Comparison of ENCODE assay signal across 9 mouse cellular contexts in genomic region chr17:28517441-28517955, GRCm38 (mm10). TPM values are rescaled to one million over a fixed set of nuclear protein-coding genes. Genes with fewer than 3 reads are reported as not detected.
DNase-seq lines count a peak whose midpoint lies in the region; ATAC-seq lines count a peak whose summit lies in the region.
"Had no signal": no experiment of that assay in that cellular context is flagged by ENCODE, and none has a peak within 500 bp of the region (broad histone marks: within the 10 kb centered on the region; RNA-seq: fewer than 3 reads in every experiment).

Gene Fkbp5 (minus strand): TSS chr17:28517527.

- ATAC-seq in common myeloid progenitor, adult 5-6 weeks (replicated peaks; ENCODE audit: low read depth, poor library complexity, severe bottlenecking): no peak
- ATAC-seq in granulocyte monocyte progenitor cell, adult 5-6 weeks (replicated peaks; ENCODE audit: poor library complexity, severe bottlenecking): no peak
- peak; percentile 19 for ATAC-seq in intestine, embryonic 15.5 days
- no peak for ATAC-seq in limb, embryonic 12.5 days (ENCODE audit: insufficient number of reproducible peaks, insufficient read depth, low FRiP score, low TSS enrichment, low read depth)
- peak; percentile 19; the same call in 1 of the 2 replicates for ATAC-seq in midbrain, embryonic 11.5 days (ENCODE audit: low FRiP score)
- ATAC-seq in stomach, embryonic 14.5 days (ENCODE audit: insufficient number of reproducible peaks, insufficient read depth, low FRiP score, low read depth): peak; percentile 54; the same call in 1 of the 2 replicates

- H3K9ac ChIP-seq in intestine, embryonic 15.5 days: peak within 1 kb of the TSS; percentile 56
- H3K9ac ChIP-seq in limb, embryonic 12.5 days (replicated peaks): peak within 1 kb of the TSS; percentile 66
- H3K9ac ChIP-seq in midbrain, embryonic 11.5 days (ENCODE audit: low read length): peak within 1 kb of the TSS; percentile 70
- H3K9ac ChIP-seq in stomach, embryonic 14.5 days (replicated peaks; ENCODE audit: low read depth, low read length): peak within 1 kb of the TSS; percentile 46

- H3K4me2 ChIP-seq in intestine, embryonic 15.5 days (replicated peaks): peak within 1 kb of the TSS; percentile 96
- peak within 1 kb of the TSS; percentile 90 for H3K4me2 ChIP-seq in limb, embryonic 12.5 days
- peak within 1 kb of the TSS; percentile 83 for H3K4me2 ChIP-seq in midbrain, embryonic 11.5 days
- H3K4me2 ChIP-seq in stomach, embryonic 14.5 days (replicated peaks; ENCODE audit: low read depth, low read length): peak within 1 kb of the TSS; percentile 88

- H3K4me1 ChIP-seq in intestine, embryonic 15.5 days (replicated peaks): peaks cover 44% of the 10 kb centered on the region
- H3K4me1 ChIP-seq in limb, embryonic 12.5 days (replicated peaks): peaks cover 33% of the 10 kb centered on the region
- H3K4me1 ChIP-seq in midbrain, embryonic 11.5 days (ENCODE audit: control insufficient read depth, insufficient read depth, low read length): peaks cover 18% of the 10 kb centered on the region
- H3K4me1 ChIP-seq in stomach, embryonic 14.5 days (ENCODE audit: control insufficient read depth, insufficient read depth, low read length): peaks cover 19% of the 10 kb centered on the region; the same call in 1 of the 2 replicates

- no peaks in the 10 kb centered on the region for H3K9me3 ChIP-seq in intestine, embryonic 15.5 days
- no peaks in the 10 kb centered on the region for H3K9me3 ChIP-seq in limb, embryonic 12.5 days
- no peaks in the 10 kb centered on the region for H3K9me3 ChIP-seq in midbrain, embryonic 11.5 days (ENCODE audit: control insufficient read depth, low read length)
- H3K9me3 ChIP-seq in stomach, embryonic 14.5 days (ENCODE audit: control insufficient read depth, low read depth, low read length): no peaks in the 10 kb centered on the region

- H3K27ac ChIP-seq in intestine, embryonic 15.5 days: peak within 1 kb of the TSS; percentile 90
- H3K27ac ChIP-seq in limb, embryonic 12.5 days: peak within 1 kb of the TSS; percentile 74
- no peak within 1 kb of the TSS for H3K27ac ChIP-seq in midbrain, embryonic 11.5 days (ENCODE audit: low read depth, low read length)
- H3K27ac ChIP-seq in stomach, embryonic 14.5 days (ENCODE audit: low read length): peak within 1 kb of the TSS; percentile 80
- H3K27ac ChIP-seq: macrophage had no signal

- H3K36me3 ChIP-seq in intestine, embryonic 15.5 days: no peaks in the 10 kb centered on the region
- H3K36me3 ChIP-seq in limb, embryonic 12.5 days: no peaks in the 10 kb centered on the region
- H3K36me3 ChIP-seq in midbrain, embryonic 11.5 days (ENCODE audit: control insufficient read depth, insufficient read depth, low read length): no peaks in the 10 kb centered on the region
- no peaks in the 10 kb centered on the region for H3K36me3 ChIP-seq in stomach, embryonic 14.5 days (ENCODE audit: control insufficient read depth, insufficient read depth, low read length)

- peak; percentile 58 for DNase-seq in cerebellum, adult 11-12 months
- DNase-seq in cerebellum, adult 8-10 months: no peak
- DNase-seq in midbrain, embryonic 11.5 days (ENCODE audit: low spot score, missing footprints): peak; percentile 92

- 12% methylated on average over 16 of the region's 16 CpGs for WGBS in intestine, embryonic 15.5 days
- 2% methylated on average over 16 of the region's 16 CpGs for WGBS in limb, embryonic 12.5 days
- 2% methylated on average over 16 of the region's 16 CpGs for WGBS in midbrain, embryonic 11.5 days
- 3% methylated on average over 16 of the region's 16 CpGs for WGBS in stomach, embryonic 14.5 days

- peak within 1 kb of the TSS; percentile 46 for H3K4me3 ChIP-seq in intestine, embryonic 15.5 days (replicated peaks)
- peak within 1 kb of the TSS; percentile 48 for H3K4me3 ChIP-seq in limb, embryonic 12.5 days (replicated peaks)
- H3K4me3 ChIP-seq in midbrain, embryonic 11.5 days (ENCODE audit: low read depth, low read length): peak within 1 kb of the TSS; percentile 46
- peak within 1 kb of the TSS; percentile 36 for H3K4me3 ChIP-seq in stomach, embryonic 14.5 days (ENCODE audit: low read depth, low read length)

- no peaks in the 10 kb centered on the region for H3K27me3 ChIP-seq in intestine, embryonic 15.5 days (replicated peaks)
- peaks cover 45% of the 10 kb centered on the region for H3K27me3 ChIP-seq in limb, embryonic 12.5 days
- H3K27me3 ChIP-seq in midbrain, embryonic 11.5 days (ENCODE audit: control insufficient read depth, insufficient read depth, low read length): peaks cover 25% of the 10 kb centered on the region
- no peaks in the 10 kb centered on the region for H3K27me3 ChIP-seq in stomach, embryonic 14.5 days (ENCODE audit: control insufficient read depth, insufficient read depth, low read length)

RNA-seq across cellular contexts. Expression of gene Fkbp5, which starts in this region (rescaled TPM):
- total RNA-seq in common myeloid progenitor, adult 5-6 weeks (2017): 35.0 and 49.6 TPM in 2 replicates
- 49.1 and 63.7 TPM in 2 replicates for total RNA-seq in granulocyte monocyte progenitor cell, adult 5-6 weeks (2014; fragmentation: Nextera tagmentation)
- total RNA-seq in granulocyte monocyte progenitor cell, adult 5-6 weeks (2017): 40.8 and 53.1 TPM in 2 replicates
- 25.9 and 26.6 TPM in 2 replicates for polyA plus RNA-seq in intestine, embryonic 15.5 days (2015; fragmentation: Nextera tagmentation; extraction: Ambion mirVana)
- 36.2 and 42.4 TPM in 2 replicates for polyA plus RNA-seq in limb, embryonic 12.5 days (2016; fragmentation: Nextera tagmentation; extraction: Ambion mirVana)
- 9.8 and 10.9 TPM in 2 replicates for polyA plus RNA-seq in midbrain, embryonic 11.5 days (2014; fragmentation: Nextera tagmentation; extraction: Ambion mirVana)
- 7.1 TPM in 2 replicates for polyA plus RNA-seq in stomach, embryonic 14.5 days (2014; fragmentation: Nextera tagmentation; extraction: Ambion mirVana)

Comparison
In these comparisons a context has a peak if more than half of its experiments do, and no peak if none do; other contexts are left out.
1. ATAC-seq: peak in intestine, embryonic 15.5 days (single experiment), midbrain, embryonic 11.5 days (single experiment) and stomach, embryonic 14.5 days (single experiment); none in common myeloid progenitor, adult 5-6 weeks (single experiment), granulocyte monocyte progenitor cell, adult 5-6 weeks (single experiment) and limb, embryonic 12.5 days (single experiment).
2. Peak in every context shown above with its lines, with median percentiles within 50 percentile points of each other: H3K4me2 ChIP-seq, H3K4me3 ChIP-seq and H3K9ac ChIP-seq.